Mouse (Mus musculus) embryonic fibroblast, embryonic 13.5 days (primary cell): ENCODE results near the gene Edc3.

Experiments
- CTCF ChIP-seq: IDR thresholded peaks from 2 replicates; pipeline ENCODE4 v1.5.1; 2011; ENCODE audit warnings: mild to moderate bottlenecking, control low read depth, low read length, moderate library complexity, borderline replicate concordance; ENCODE audit not compliant: insufficient read depth
- POLR2A ChIP-seq: IDR thresholded peaks from 2 replicates; pipeline ENCODE4 v1.6.1; 2011; ENCODE audit warnings: low read depth, mild to moderate bottlenecking, control low read depth, low read length, moderate library complexity

DNA sequence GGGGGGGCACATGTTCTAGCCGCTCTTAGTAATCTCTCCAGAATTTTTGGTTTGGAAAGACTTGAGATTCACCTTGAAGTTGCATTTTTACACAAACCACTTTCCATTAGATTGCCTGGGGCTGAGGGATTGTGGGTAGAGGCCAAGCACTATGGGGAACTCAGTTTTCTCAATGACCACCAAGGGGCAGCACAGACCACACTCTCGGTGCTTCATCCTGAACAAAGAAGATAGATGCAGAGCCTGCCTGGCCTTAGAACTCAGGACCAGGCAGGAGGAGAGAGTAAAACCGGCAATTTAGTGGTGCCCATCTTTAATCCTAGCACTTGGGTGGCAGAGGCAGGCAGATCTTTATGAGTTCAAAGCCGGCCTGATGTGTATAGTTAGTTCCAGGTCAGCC lies 48.6 kb upstream of the Edc3 start:
- TF ChIP-seq CTCF, result peak; percentile 81; the same call in 1 of the 2 replicates
- no peak for TF ChIP-seq POLR2A
